Mouse (Mus musculus) liver, adult 2 months (tissue): ENCODE measurements at regions not wholly inside any gene's neighbourhood (a gene's known extent, or its start where the extent isn't known, plus 50 kb on each side); places are given as distances from the start of the nearest gene placed in this dataset.

ENCODE experiments used
- CTCF ChIP-seq: fragments of 200-500 bp; IDR thresholded peaks from 2 replicates; pipeline ENCODE4 v1.5.1; 2011; ENCODE audit warnings: low read depth, low read length, control low read depth
- POLR2A ChIP-seq: fragments of 200-500 bp; IDR thresholded peaks from 2 replicates; pipeline ENCODE4 v1.6.1; 2011; ENCODE audit warnings: low read length, control low read depth; ENCODE audit not compliant: insufficient read depth; ENCODE audit errors: extremely low read depth

- 0 out of 2 replicates have a peak, but pooled peaks have one; percentile 8 for TF ChIP-seq CTCF
- no peak for TF ChIP-seq POLR2A
Measured at GRCm38 (mm10) chr14:25204091-25204490, 254.9 kb upstream of the Zmiz1 start.
